Mouse (Mus musculus): ENCODE data around the gene Prss21.

GRCm38 (mm10) chr17:23822094-23822493 lies 45.8 kb upstream of the Prss21 start:
- TF ChIP-seq EP300 (IDR thresholded peaks at IDR 0.05; ENCODE audit: insufficient read depth, low read depth, low read length) (no peak), POLR2A (IDR thresholded peaks at IDR 0.05; ENCODE audit: insufficient read depth, low read depth, low read length) (no peak)

Measured in heart, adult 2 months (tissue).